Mouse (Mus musculus) spleen, adult 2 months (tissue): ENCODE measurements around the gene Ammecr1. TPM values are rescaled to one million over a fixed set of nuclear protein-coding genes. Genes with fewer than 3 reads are reported as not detected.

Source experiments
- DNase-seq, 2 experiments: peaks; one replicate each; pipeline versions ENCODE4 v3.0.0 to v3.0.0-alpha.2; 2012 to 2021; ENCODE audit warnings: low spot score in 2 of 2, low read depth in 1 of 2
- H3K27ac ChIP-seq: fragments of 200-500 bp; 2 replicates; pipeline ENCODE4 v1.5.1; 2012; ENCODE audit warnings: low read length, inconsistent platforms; ENCODE audit not compliant: insufficient read depth
- H3K27me3 ChIP-seq: fragments of 200-500 bp; 2 replicates; pipeline ENCODE4 v1.6.1; 2012; ENCODE audit warnings: mild to moderate bottlenecking, moderate library complexity, low read length, inconsistent platforms; ENCODE audit not compliant: control insufficient read depth, insufficient read depth
- H3K36me3 ChIP-seq: fragments of 200-500 bp; 2 replicates; pipeline ENCODE4 v1.6.1; 2012; ENCODE audit warnings: mild to moderate bottlenecking, low read length, inconsistent platforms; ENCODE audit not compliant: control insufficient read depth, insufficient read depth
- H3K4me1 ChIP-seq: fragments of 200-500 bp; 2 replicates; pipeline ENCODE4 v1.6.1; 2011; ENCODE audit warnings: inconsistent platforms; ENCODE audit not compliant: control insufficient read depth, insufficient read depth, insufficient read length
- H3K4me3 ChIP-seq: fragments of 200-500 bp; 2 replicates; pipeline ENCODE4 v1.5.1; 2011; ENCODE audit warnings: mild to moderate bottlenecking, inconsistent platforms; ENCODE audit not compliant: insufficient read depth, insufficient read length; ENCODE audit errors: extremely low read depth
- CTCF ChIP-seq: fragments of 200-500 bp; IDR thresholded peaks from 2 replicates; pipeline ENCODE4 v1.5.1; 2011; ENCODE audit warnings: mild to moderate bottlenecking, inconsistent platforms; ENCODE audit not compliant: insufficient read depth, insufficient read length, insufficient replicate concordance; ENCODE audit errors: extremely low read depth
- POLR2A ChIP-seq: fragments of 200-500 bp; IDR thresholded peaks from 2 replicates; pipeline ENCODE4 v1.6.1; 2011; ENCODE audit warnings: low read depth, low read length, inconsistent platforms
- WGBS: fragments of 180-500 bp; shearing (Covaris S2); methylation state at CpG from one replicate; pipeline ENCODE4 v1.1.7; 2018; 5-methylcytosine and 5-hydroxymethylcytosine counted together
- polyA plus RNA-seq: library from polyadenylated mRNA; depleted of rRNA; stranded (reverse); fragments of >200 nt; gene quantifications from 2 replicates; pipeline ENCODE4 v1.2.3, GENCODE M21; 2012

The Ammecr1 gene
- polyA plus RNA-seq, 1 experiment = 1.6 TPM

GRCm38 (mm10) chrX:142914208-142914607 is 52.3 kb downstream of the Ammecr1 start:
- Histone ChIP-seq H3K27ac (no peak overlapping the region), H3K36me3 (no peaks in the 10 kb centered on the region), H3K27me3 (no peaks in the 10 kb centered on the region), H3K4me3 (no peak overlapping the region), H3K4me1 (no peaks in the 10 kb centered on the region)
- no peak for TF ChIP-seq CTCF
- no peak for DNase-seq

- peaks cover 3% of the 10 kb centered on the region; the same call in 1 of the 2 replicates for H3K4me1 ChIP-seq
- DNase-seq = no peak
- no peak overlapping the region for H3K27ac ChIP-seq
- no peaks in the 10 kb centered on the region for H3K27me3 ChIP-seq
- 47% methylated on average over 8 of the region's 8 CpGs for WGBS
- H3K4me3 ChIP-seq = no peak overlapping the region
- no peaks in the 10 kb centered on the region for H3K36me3 ChIP-seq
- TF ChIP-seq CTCF = no peak
- no peak for TF ChIP-seq POLR2A
Measured at GRCm38 (mm10) chrX:142903854-142904253, 62.7 kb downstream of the Ammecr1 start.

GRCm38 (mm10) chrX:142902599-142902998 is 63.9 kb downstream of the Ammecr1 start:
- no peaks in the 10 kb centered on the region for H3K36me3 ChIP-seq
- no peak for DNase-seq
- no peak overlapping the region for H3K27ac ChIP-seq
- no peak overlapping the region for H3K4me3 ChIP-seq
- no peak for TF ChIP-seq CTCF
- no peak for TF ChIP-seq POLR2A
- peaks cover 3% of the 10 kb centered on the region; the same call in 1 of the 2 replicates for H3K4me1 ChIP-seq
- WGBS = 67% methylated on average over 2 of the region's 2 CpGs
- no peaks in the 10 kb centered on the region for H3K27me3 ChIP-seq

- peaks cover 3% of the 10 kb centered on the region; the same call in 1 of the 2 replicates for H3K4me1 ChIP-seq
- DNase-seq = no peak
- no peaks in the 10 kb centered on the region for H3K36me3 ChIP-seq
- H3K27me3 ChIP-seq = no peaks in the 10 kb centered on the region
- WGBS = 69% methylated on average over 4 of the region's 4 CpGs
- no peak for TF ChIP-seq POLR2A
- TF ChIP-seq CTCF = no peak
- H3K4me3 ChIP-seq = no peak overlapping the region
- H3K27ac ChIP-seq = no peak overlapping the region
Measured at GRCm38 (mm10) chrX:142901915-142902314, 64.6 kb downstream of the Ammecr1 start.

- Histone ChIP-seq H3K27me3 (no peaks in the 10 kb centered on the region), H3K4me3 (no peak overlapping the region), H3K27ac (no peak overlapping the region), H3K4me1 (peaks cover 3% of the 10 kb centered on the region; the same call in 1 of the 2 replicates), H3K36me3 (no peaks in the 10 kb centered on the region)
- DNase-seq = no peak
- WGBS = 76% methylated on average over 9 of the region's 9 CpGs
- TF ChIP-seq POLR2A (no peak), CTCF (no peak)
Measured at GRCm38 (mm10) chrX:142898295-142898887, 68.1 kb downstream of the Ammecr1 start.

GRCm38 (mm10) chrX:142897477-142898000 is 69.0 kb downstream of the Ammecr1 start:
- Histone ChIP-seq H3K4me3 (no peak overlapping the region), H3K27me3 (no peaks in the 10 kb centered on the region), H3K36me3 (no peaks in the 10 kb centered on the region), H3K4me1 (peaks cover 3% of the 10 kb centered on the region; the same call in 1 of the 2 replicates), H3K27ac (no peak overlapping the region)
- 86% methylated on average over 6 of the region's 6 CpGs for WGBS
- TF ChIP-seq CTCF (no peak), POLR2A (no peak)
- DNase-seq = no peak

GRCm38 (mm10) chrX:142895316-142895715 is 71.2 kb downstream of the Ammecr1 start:
- Histone ChIP-seq H3K27ac (no peak overlapping the region), H3K4me3 (no peak overlapping the region), H3K27me3 (no peaks in the 10 kb centered on the region), H3K4me1 (peaks cover 3% of the 10 kb centered on the region; the same call in 1 of the 2 replicates), H3K36me3 (no peaks in the 10 kb centered on the region)
- DNase-seq = no peak
- TF ChIP-seq CTCF (no peak), POLR2A (no peak)
- 91% methylated on average over 2 of the region's 2 CpGs for WGBS
